Mouse (Mus musculus): Measurements from ENCODE around the gene Gm20388. TPM values are rescaled to one million over a fixed set of nuclear protein-coding genes. Genes with fewer than 3 reads are reported as not detected.

Gene Gm20388
- total RNA-seq, 2 experiments from 2014 or later: not detected

GRCm38 (mm10) chr8:122334791-122335490 lies 2424.3 kb downstream of the Gm20388 start:
- no peak for DNase-seq (ENCODE audit: low spot score in 2 of 2)

GRCm38 (mm10) chr8:122335638-122336250 lies 2425.1 kb downstream of the Gm20388 start:
- no peak for DNase-seq (ENCODE audit: low spot score in 2 of 2)

GRCm38 (mm10) chr8:122336251-122336910 lies 2425.7 kb downstream of the Gm20388 start:
- DNase-seq (ENCODE audit: low spot score in 2 of 2): peak; percentile 41 to 42

- no peak for DNase-seq (ENCODE audit: low spot score in 2 of 2)
These were observed 2428.2 kb downstream of the Gm20388 start for GRCm38 (mm10) chr8:122338852-122339251.

GRCm38 (mm10) chr8:122340761-122341160 lies 2430.1 kb downstream of the Gm20388 start:
- DNase-seq (ENCODE audit: low spot score in 2 of 2): no peak

- no peak for DNase-seq (ENCODE audit: low spot score in 2 of 2)
These were observed 2431.1 kb downstream of the Gm20388 start for GRCm38 (mm10) chr8:122341790-122342189.

- DNase-seq (ENCODE audit: low spot score in 2 of 2): no peak
These were observed 2431.7 kb downstream of the Gm20388 start for GRCm38 (mm10) chr8:122342362-122342761.

GRCm38 (mm10) chr8:122342806-122343209 lies 2432.2 kb downstream of the Gm20388 start:
- DNase-seq (ENCODE audit: low spot score in 2 of 2): no peak

- DNase-seq (ENCODE audit: low spot score in 2 of 2): no peak
These were observed 2432.7 kb downstream of the Gm20388 start for GRCm38 (mm10) chr8:122343341-122343740.

- DNase-seq (ENCODE audit: low spot score in 2 of 2): no peak
These were observed 2433.1 kb downstream of the Gm20388 start for GRCm38 (mm10) chr8:122343758-122344157.

GRCm38 (mm10) chr8:122344219-122344618 lies 2433.6 kb downstream of the Gm20388 start:
- no peak for DNase-seq (ENCODE audit: low spot score in 2 of 2)

- no peak for DNase-seq (ENCODE audit: low spot score in 2 of 2)
These were observed 2434.8 kb downstream of the Gm20388 start for GRCm38 (mm10) chr8:122345181-122346095.

- peak; percentile 65 to 74 for DNase-seq (ENCODE audit: low spot score in 2 of 2)
These were observed 2437.3 kb downstream of the Gm20388 start for GRCm38 (mm10) chr8:122347811-122348552.

- DNase-seq (ENCODE audit: low spot score in 2 of 2): no peak
These were observed 2439.0 kb downstream of the Gm20388 start for GRCm38 (mm10) chr8:122349357-122350297.

GRCm38 (mm10) chr8:122350309-122351089 lies 2439.9 kb downstream of the Gm20388 start:
- no peak for DNase-seq (ENCODE audit: low spot score in 2 of 2)

- no peak for DNase-seq (ENCODE audit: low spot score in 2 of 2)
These were observed 2443.5 kb downstream of the Gm20388 start for GRCm38 (mm10) chr8:122354157-122354556.

GRCm38 (mm10) chr8:122355642-122356606 lies 2445.3 kb downstream of the Gm20388 start:
- no peak for DNase-seq (ENCODE audit: low spot score in 2 of 2)
